Comparison of ENCODE assay signal across 8 mouse cellular contexts in the genomic region with DNA sequence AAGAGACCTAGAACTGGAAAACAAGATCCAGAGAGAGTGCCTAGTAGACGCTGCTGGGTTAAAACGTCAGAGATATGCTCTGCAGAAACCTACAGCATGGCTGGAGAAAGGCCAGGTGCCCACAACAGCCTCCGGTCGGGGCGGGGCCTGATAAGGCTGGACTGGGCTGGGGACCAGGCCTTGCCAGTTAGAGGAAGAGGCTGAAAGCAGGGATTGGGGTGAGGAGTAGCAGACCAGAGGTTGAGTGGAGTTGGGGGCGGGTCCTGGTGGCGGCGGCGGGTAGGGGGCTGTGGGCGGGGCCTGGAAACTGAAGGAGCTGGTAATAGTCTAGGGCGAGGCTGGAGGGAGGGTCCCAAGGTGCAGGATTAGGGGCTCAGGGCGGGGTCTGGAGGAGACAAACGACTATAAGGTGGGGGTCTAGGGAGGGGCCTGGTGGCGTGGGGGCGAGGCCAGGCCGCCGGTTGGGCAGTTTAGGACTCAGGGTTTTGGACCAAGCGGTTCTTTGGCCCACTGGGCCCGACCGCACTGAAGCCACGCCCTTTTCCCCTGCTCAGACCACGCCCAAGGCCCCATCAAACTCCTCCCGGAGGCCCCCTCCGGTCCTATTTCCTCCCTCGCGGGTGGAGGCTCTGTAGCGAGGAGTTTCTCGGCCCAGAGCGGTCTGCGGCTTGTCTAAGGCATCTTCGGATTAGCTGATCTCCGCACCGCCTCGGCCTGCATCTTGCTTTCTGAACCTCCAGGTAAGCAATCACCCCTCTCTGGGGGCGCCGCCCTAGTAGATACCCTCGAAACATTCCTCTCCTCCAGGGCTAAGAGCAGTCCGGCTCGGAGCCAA. TPM values are rescaled to one million over a fixed set of nuclear protein-coding genes. Genes with fewer than 3 reads are reported as not detected.
DNase-seq lines count a peak whose midpoint lies in the region; ATAC-seq lines count a peak whose summit lies in the region.

A gene (plus strand): TSS at position 176 of the 835 bp plus-strand sequence.

- peaks cover 19% of the 10 kb centered on the region for H3K4me1 ChIP-seq in intestine, embryonic 14.5 days (replicated peaks; ENCODE audit: control insufficient read depth, insufficient read depth, low read length)

- H3K36me3 ChIP-seq in intestine, embryonic 14.5 days (ENCODE audit: control insufficient read depth, insufficient read depth, low read length) = no peaks in the 10 kb centered on the region

- H3K27ac ChIP-seq in intestine, embryonic 14.5 days (ENCODE audit: low read depth) = peak within 1 kb of the TSS; percentile 69

- peak; percentile 94 for ATAC-seq in intestine, embryonic 14.5 days (replicated peaks; ENCODE audit: low FRiP score, low TSS enrichment, low read depth)
- peak; percentile 82 for ATAC-seq in megakaryocyte progenitor cell, adult 5-6 weeks (replicated peaks; ENCODE audit: poor library complexity)

- peak within 1 kb of the TSS; percentile 75 for H3K4me2 ChIP-seq in intestine, embryonic 14.5 days (ENCODE audit: low read length)

- H3K27me3 ChIP-seq in intestine, embryonic 14.5 days (replicated peaks; ENCODE audit: control insufficient read depth, insufficient read depth, low read length) = no peaks in the 10 kb centered on the region

- peak; percentile 94 for DNase-seq in adipocyte (ENCODE audit: low spot score)
- peak; percentile 80 for DNase-seq in embryo, embryonic 10 days (ENCODE audit: low spot score)
- DNase-seq in gastrocnemius, postnatal 25 days = peak; percentile 86
- peak; percentile 85 for DNase-seq in intestine, embryonic 14.5 days (ENCODE audit: low spot score)
- peak; percentile 76 to 93 for DNase-seq in left cerebral cortex, postnatal 10 days (ENCODE audit: extremely low spot score in 1 of 2, low spot score in 2 of 2)
- peak; percentile 80 for DNase-seq in right cerebral cortex, postnatal 25 days
- DNase-seq in urinary bladder, postnatal 36 days (ENCODE audit: low spot score in 2 of 2) = peak; percentile 74 to 83

- intact Hi-C loops in left cerebral cortex, postnatal 10 days (cut with DNase I) = loop anchor here (5.0 kb wide), 1 partner anchor 81 kb away; no protein-coding TSS in a partner anchor

- no peaks in the 10 kb centered on the region for H3K9me3 ChIP-seq in intestine, embryonic 14.5 days (ENCODE audit: control insufficient read depth, low read length)

- peak within 1 kb of the TSS; percentile 54 for H3K4me3 ChIP-seq in intestine, embryonic 14.5 days (ENCODE audit: low read depth, low read length)

- H3K9ac ChIP-seq in intestine, embryonic 14.5 days (ENCODE audit: low read length) = peak within 1 kb of the TSS; percentile 49

- under 1% methylated on average over 39 of the region's 39 CpGs for WGBS in intestine, embryonic 14.5 days

RNA-seq across cellular contexts. Expression of the gene that starts here (rescaled TPM):
- total RNA-seq in gastrocnemius, postnatal 25 days (2021) = 1 to 10 TPM; 4.5 to 5.1 TPM
- polyA plus RNA-seq in intestine, embryonic 14.5 days (2014; fragmentation: Nextera tagmentation; extraction: Ambion mirVana) = 25.0 and 27.3 TPM in 2 replicates
- 10 to 100 TPM; 55.5 to 59.0 TPM for total RNA-seq in left cerebral cortex, postnatal 10 days (2021)
- total RNA-seq in megakaryocyte progenitor cell, adult 5-6 weeks (2015) = 1.8 and 3.2 TPM in 2 replicates
- total RNA-seq in megakaryocyte progenitor cell, adult 5-6 weeks (2017) = 0.67 and 3.2 TPM in 2 replicates

Comparison
In these comparisons a context has a peak if more than half of its experiments do, and no peak if none do; other contexts are left out.
1. Peak in every context shown above with its lines: DNase-seq, ATAC-seq, H3K4me3 ChIP-seq and H3K27ac ChIP-seq.
2. RNA of the gene that starts here (total RNA-seq): 55.5 to 59.0 TPM in left cerebral cortex, postnatal 10 days; 4.5 to 5.1 TPM in gastrocnemius, postnatal 25 days and 0.67 to 3.2 TPM in megakaryocyte progenitor cell, adult 5-6 weeks; every median in the first group is over 4 times any median in the second.